Mouse (Mus musculus) ES-Bruce4 (cell line): Measurements from ENCODE around the gene Tuba3a. TPM values are rescaled to one million over a fixed set of nuclear protein-coding genes. Genes with fewer than 3 reads are reported as not detected.
A peak's percentile ranks its signal among the peaks of the same experiment; 100 is the strongest.

ENCODE experiments used
- H3K27ac ChIP-seq: 2 replicates; pipeline ENCODE4 v1.5.1; 2012; ENCODE audit warnings: low read length, inconsistent platforms; ENCODE audit not compliant: insufficient read depth
- H3K27me3 ChIP-seq: 2 replicates; pipeline ENCODE4 v1.6.1; 2012; ENCODE audit warnings: mild to moderate bottlenecking, low read length, inconsistent platforms; ENCODE audit not compliant: control insufficient read depth, poor library complexity, insufficient read depth, severe bottlenecking
- H3K36me3 ChIP-seq: 2 replicates; pipeline ENCODE4 v1.6.1; 2012; ENCODE audit warnings: inconsistent platforms, mild to moderate bottlenecking, low read length, moderate library complexity; ENCODE audit not compliant: control insufficient read depth, poor library complexity, insufficient read depth, severe bottlenecking
- H3K4me1 ChIP-seq: one replicate; pipeline ENCODE4 v1.8.1; 2011; ENCODE audit warnings: low read length; ENCODE audit not compliant: control insufficient read depth, insufficient read depth
- H3K4me3 ChIP-seq: 2 replicates; pipeline ENCODE4 v1.5.1; 2011; ENCODE audit warnings: low read depth, mild to moderate bottlenecking, low read length
- H3K9ac ChIP-seq: 2 replicates; pipeline ENCODE4 v1.6.1; 2012; ENCODE audit warnings: low read depth, mild to moderate bottlenecking, inconsistent platforms; ENCODE audit not compliant: poor library complexity, severe bottlenecking
- H3K9me3 ChIP-seq: replicated peaks from 2 replicates; pipeline ENCODE4 v1.6.1; 2012; ENCODE audit warnings: mild to moderate bottlenecking, low read length, inconsistent platforms; ENCODE audit not compliant: control insufficient read depth, poor library complexity, insufficient read depth, severe bottlenecking
- CTCF ChIP-seq: IDR thresholded peaks from one replicate; pipeline ENCODE4 v1.8.1; 2011; ENCODE audit warnings: low read depth, low read length
- EP300 ChIP-seq: IDR thresholded peaks from 2 replicates; pipeline ENCODE4 v1.6.1; 2011; ENCODE audit warnings: low read depth, low read length; ENCODE audit not compliant: insufficient read depth
- POLR2A ChIP-seq: IDR thresholded peaks from one replicate; pipeline ENCODE4 v1.8.1; 2011; ENCODE audit warnings: low read length; ENCODE audit not compliant: insufficient read depth
- polyA plus RNA-seq: library from polyadenylated mRNA; stranded (reverse); fragments of >200 nt; gene quantifications from 2 replicates; pipeline ENCODE4 v1.2.4, GENCODE M21; 2011; ENCODE audit warnings: low read depth; ENCODE audit not compliant: missing spikeins, insufficient read depth, insufficient read length

The Tuba3a gene
- polyA plus RNA-seq, 1 experiment, result 2.2 TPM

GRCm38 (mm10) chr6:125323547-125323946 is 37.7 kb upstream of the Tuba3a start:
- Histone ChIP-seq H3K36me3 (no peaks in the 10 kb centered on the region), H3K4me3 (no peak overlapping the region), H3K27ac (no peak overlapping the region), H3K4me1 (no peaks in the 10 kb centered on the region), H3K9me3 (no peaks in the 10 kb centered on the region), H3K27me3 (no peaks in the 10 kb centered on the region), H3K9ac (no peak overlapping the region)
- TF ChIP-seq EP300, result no peak
- TF ChIP-seq CTCF, result no peak
- no peak for TF ChIP-seq POLR2A

GRCm38 (mm10) chr6:125322794-125323193 is 37.0 kb upstream of the Tuba3a start:
- no peaks in the 10 kb centered on the region for H3K36me3 ChIP-seq
- TF ChIP-seq EP300 (no peak), CTCF (no peak)
- H3K4me3 ChIP-seq, result no peak overlapping the region
- H3K27me3 ChIP-seq, result no peaks in the 10 kb centered on the region
- no peak overlapping the region for H3K9ac ChIP-seq
- H3K4me1 ChIP-seq, result no peaks in the 10 kb centered on the region
- H3K27ac ChIP-seq, result no peak overlapping the region
- H3K9me3 ChIP-seq, result no peaks in the 10 kb centered on the region

- H3K9ac ChIP-seq, result no peak overlapping the region
- peak overlapping the region; percentile 8; the same call in 1 of the 2 replicates for H3K4me3 ChIP-seq
- no peaks in the 10 kb centered on the region for H3K27me3 ChIP-seq
- H3K27ac ChIP-seq, result no peak overlapping the region
- H3K4me1 ChIP-seq, result no peaks in the 10 kb centered on the region
- H3K9me3 ChIP-seq, result no peaks in the 10 kb centered on the region
- TF ChIP-seq CTCF (no peak), POLR2A (no peak), EP300 (peak; percentile 85)
- no peaks in the 10 kb centered on the region for H3K36me3 ChIP-seq
Measured at GRCm38 (mm10) chr6:125321114-125321855, 35.4 kb upstream of the Tuba3a start.

GRCm38 (mm10) chr6:125320323-125320722 is 34.5 kb upstream of the Tuba3a start, which contains the start of gene Scnn1a:
Scnn1a (plus strand) TSS chr6:125320659.
- TF ChIP-seq CTCF (no peak), POLR2A (no peak)
- H3K36me3 ChIP-seq, result no peaks in the 10 kb centered on the region
- H3K4me3 ChIP-seq, result peak within 1 kb of the TSS; percentile 8; the same call in 1 of the 2 replicates
- no peak within 1 kb of the TSS for H3K27ac ChIP-seq
- no peak within 1 kb of the TSS for H3K9ac ChIP-seq
- H3K27me3 ChIP-seq, result no peaks in the 10 kb centered on the region
- no peaks in the 10 kb centered on the region for H3K9me3 ChIP-seq
- H3K4me1 ChIP-seq, result no peaks in the 10 kb centered on the region

GRCm38 (mm10) chr6:125319919-125320296 is 34.1 kb upstream of the Tuba3a start:
- Histone ChIP-seq H3K27me3 (no peaks in the 10 kb centered on the region), H3K9ac (no peak overlapping the region), H3K27ac (no peak overlapping the region), H3K9me3 (no peaks in the 10 kb centered on the region), H3K36me3 (no peaks in the 10 kb centered on the region), H3K4me3 (no peak overlapping the region), H3K4me1 (no peaks in the 10 kb centered on the region)
- no peak for TF ChIP-seq CTCF
- TF ChIP-seq EP300, result no peak
- TF ChIP-seq POLR2A, result no peak

- TF ChIP-seq EP300 (no peak), POLR2A (no peak), CTCF (no peak)
- H3K27me3 ChIP-seq, result no peaks in the 10 kb centered on the region
Measured at GRCm38 (mm10) chr6:125318981-125319918, 33.4 kb upstream of the Tuba3a start.

More at GRCm38 (mm10) chr6:125318981-125319918, 33.4 kb upstream of the Tuba3a start:
- Histone ChIP-seq H3K36me3 (no peaks in the 10 kb centered on the region), H3K4me1 (peaks cover 2% of the 10 kb centered on the region), H3K27ac (no peak overlapping the region), H3K9me3 (no peaks in the 10 kb centered on the region), H3K4me3 (no peak overlapping the region), H3K9ac (no peak overlapping the region)
